Mouse (Mus musculus) heart, adult 2 months (tissue): ENCODE measurements around the gene Rassf1.

Experiments
- CTCF ChIP-seq: fragments of 200-600 bp; IDR thresholded peaks from 2 replicates; pipeline ENCODE4 v1.8.1; 2022; ENCODE audit warnings: antibody characterized with exemption, mild to moderate bottlenecking, moderate library complexity
- EP300 ChIP-seq: fragments of 200-500 bp; IDR thresholded peaks from 2 replicates; pipeline ENCODE4 v1.6.1; 2011; ENCODE audit warnings: low read depth, low read length, control low read depth; ENCODE audit not compliant: insufficient read depth
- POLR2A ChIP-seq: fragments of 200-500 bp; IDR thresholded peaks from 2 replicates; pipeline ENCODE4 v1.6.1; 2011; ENCODE audit warnings: mild to moderate bottlenecking, low read depth, low read length, control low read depth; ENCODE audit not compliant: insufficient read depth

GRCm38 (mm10) chr9:107602068-107602648 lies 50.8 kb downstream of the Rassf1 start:
- TF ChIP-seq CTCF (peak; percentile 100; the same call in 1 of the 2 replicates), POLR2A (no peak), EP300 (peak; percentile 98)
